Mouse (Mus musculus) ES-CJ7 (cell line): ENCODE results near the gene Carf.
A peak's percentile ranks its signal among the peaks of the same experiment; 100 is the strongest.
"Not testable (repeated sequence)": the region's sequence is repeated elsewhere in the genome, so short reads cannot be mapped to it uniquely, and the experiment has no call there.

Source experiments
- DNase-seq: peaks from one replicate; pipeline ENCODE4 v3.0.0; 2011; ENCODE audit warnings: low read depth, low spot score

Carf gene

DNA sequence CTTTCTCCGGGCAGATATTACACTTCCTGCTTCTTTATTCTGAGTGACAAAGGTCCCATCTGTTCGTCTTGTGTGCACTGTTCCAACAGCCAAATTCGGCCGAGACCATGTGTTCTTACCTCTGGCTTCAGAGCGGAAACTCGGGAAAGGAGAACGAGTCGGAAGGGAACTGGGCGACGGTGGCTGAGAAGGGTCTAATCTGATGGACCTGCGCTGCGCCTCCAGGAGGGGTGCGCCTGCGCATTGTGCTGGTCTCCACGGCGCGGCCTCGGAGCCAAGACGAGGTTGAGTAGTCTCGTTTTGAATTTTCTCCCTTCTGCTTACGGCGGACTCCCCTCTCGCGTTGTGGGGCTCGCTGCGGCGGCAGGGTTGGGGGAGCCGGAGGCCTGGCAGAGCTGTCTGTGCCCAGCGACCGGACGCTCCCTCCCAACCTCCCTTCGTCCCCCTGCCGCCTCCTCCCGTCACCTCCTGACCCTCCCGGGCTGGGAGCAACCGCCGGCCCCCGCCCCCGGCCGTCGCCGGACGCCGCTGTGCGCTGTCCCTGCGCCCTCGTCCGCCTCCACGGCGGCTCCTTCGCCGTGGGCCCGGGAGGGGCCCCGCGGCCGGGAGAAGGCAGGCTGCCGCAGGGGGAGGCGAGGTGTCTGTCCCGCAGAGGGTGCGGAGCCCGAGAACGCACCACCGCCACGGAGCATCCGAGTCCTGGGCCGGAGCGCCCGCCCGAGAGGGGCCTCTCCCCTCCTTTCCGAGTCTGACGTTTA is at the start of gene Carf, which contains the start of gene Wdr12:
Carf (plus strand) TSS at position 224 of the 758 bp plus-strand sequence.
Wdr12 (minus strand) TSS at position 622 of the 758 bp plus-strand sequence.
- DNase-seq: peak; percentile 99

DNA sequence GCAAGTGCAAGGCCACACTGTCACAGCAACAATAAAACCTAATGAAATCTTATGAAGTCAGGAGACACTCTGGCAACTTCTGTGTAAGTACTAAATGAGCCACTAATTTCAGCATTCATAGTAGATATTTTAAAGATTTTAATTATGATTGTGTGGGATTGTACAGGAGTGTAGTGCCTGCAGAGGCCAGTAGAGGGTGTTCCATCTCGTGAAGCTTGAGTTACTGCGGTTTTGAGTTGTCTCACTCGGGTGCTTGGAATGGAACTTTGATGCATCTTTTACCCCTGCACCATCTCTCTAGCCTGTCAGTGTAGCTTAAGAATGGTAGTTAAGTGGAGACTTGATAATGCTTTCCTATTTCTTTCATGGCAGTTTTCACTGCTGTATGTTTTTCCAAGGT is 43.4 kb upstream of the Carf start:
- peak; percentile 42 for DNase-seq

DNA sequence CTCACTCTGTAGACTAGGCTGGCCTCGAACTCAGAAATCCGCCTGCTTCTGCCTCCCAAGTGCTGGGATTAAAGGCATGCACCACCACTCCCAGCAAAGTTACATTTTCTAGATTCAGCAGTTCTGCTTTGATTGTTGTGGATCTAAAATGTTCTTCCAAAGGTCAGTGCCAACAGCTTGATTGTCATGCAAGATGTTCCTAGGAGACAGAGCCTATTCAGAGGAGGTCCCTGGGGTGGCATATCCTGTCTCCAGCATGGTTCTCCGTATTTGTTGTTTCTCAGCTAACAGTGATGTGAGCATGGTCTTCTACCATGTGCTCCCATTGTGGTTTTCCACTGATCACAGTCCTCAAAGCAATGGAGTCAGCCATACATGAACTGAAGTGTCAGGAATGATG is 41.7 kb upstream of the Carf start:
- peak; percentile 78 for DNase-seq

DNA sequence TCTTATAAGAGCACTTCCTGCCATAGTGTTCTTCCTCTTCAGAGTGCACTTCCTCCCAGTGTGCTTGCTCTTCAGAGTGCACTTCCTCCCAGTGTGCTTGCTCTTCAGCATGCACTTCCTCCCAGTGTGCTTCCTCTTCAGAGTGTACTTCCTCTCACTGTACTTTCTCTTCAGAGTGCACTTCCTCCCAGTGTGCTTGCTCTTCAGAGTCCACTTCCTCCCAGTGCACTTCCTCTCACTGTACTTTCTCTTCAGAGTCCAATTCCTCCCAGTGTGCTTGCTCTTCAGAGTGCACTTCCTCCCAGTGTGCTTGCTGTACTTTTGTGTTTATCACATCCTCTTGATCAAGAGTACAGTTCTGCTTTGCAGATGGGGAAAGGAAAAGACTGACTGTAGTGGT is 27.3 kb upstream of the Carf start:
- DNase-seq: not testable (repeated sequence)

DNA sequence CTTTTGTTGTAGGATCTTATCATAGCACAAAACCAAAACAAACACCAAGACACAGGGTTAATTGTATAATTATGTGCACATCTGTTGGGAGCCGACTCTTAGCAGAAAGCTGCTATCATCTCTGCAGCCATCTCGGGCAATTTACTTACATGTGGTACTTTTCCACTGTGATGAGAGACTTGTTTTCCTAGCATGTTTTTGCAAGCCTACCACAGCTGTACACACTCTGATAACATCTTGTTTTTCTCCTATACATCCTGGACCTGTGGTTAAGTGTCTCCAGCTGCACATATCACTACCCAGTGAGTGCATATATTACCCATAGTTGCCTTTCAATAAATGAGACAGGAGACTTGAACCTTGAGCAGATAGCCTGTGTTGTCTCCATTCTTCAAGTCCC is 23.1 kb upstream of the Carf start:
- DNase-seq: no peak

DNA sequence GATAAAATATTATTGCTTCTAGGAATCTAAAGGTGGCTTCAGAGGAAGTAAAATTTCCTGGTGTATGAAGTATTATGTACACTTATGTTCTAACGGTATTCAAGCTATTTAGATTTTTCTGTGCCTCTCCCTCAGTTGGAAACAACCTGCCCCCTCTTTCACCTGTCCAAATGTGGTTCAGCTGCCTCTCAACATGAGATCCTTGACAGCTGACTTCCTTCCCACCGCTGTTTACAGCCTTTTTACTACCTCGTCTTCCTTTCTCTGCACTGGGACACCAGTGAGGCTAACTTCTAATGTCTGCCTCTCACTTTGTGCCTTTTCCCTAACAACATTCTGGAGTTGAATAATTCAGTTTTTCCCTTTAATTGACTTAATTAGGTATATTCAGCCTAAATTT is 22.5 kb upstream of the Carf start:
- DNase-seq: no peak

DNA sequence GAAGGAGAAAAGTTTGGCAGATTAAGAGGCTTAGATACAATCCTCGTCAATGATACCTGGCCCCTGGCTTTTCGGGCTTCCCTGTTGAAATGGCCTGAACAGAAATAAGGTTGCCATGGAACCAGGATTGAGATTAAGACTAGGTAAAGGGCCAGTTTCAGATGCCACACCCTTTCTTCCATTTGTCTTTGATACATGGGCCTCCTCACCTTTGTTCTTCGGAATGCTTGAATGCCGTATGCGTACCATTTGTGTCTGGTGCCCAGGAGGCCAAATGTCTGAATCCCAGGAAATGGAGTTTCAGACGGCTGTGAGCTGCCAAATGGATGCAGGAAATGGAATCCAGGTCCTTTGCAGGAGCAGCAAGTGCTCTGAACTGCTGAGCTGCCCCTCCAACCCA is 21.6 kb upstream of the Carf start:
- peak; percentile 72 for DNase-seq

DNA sequence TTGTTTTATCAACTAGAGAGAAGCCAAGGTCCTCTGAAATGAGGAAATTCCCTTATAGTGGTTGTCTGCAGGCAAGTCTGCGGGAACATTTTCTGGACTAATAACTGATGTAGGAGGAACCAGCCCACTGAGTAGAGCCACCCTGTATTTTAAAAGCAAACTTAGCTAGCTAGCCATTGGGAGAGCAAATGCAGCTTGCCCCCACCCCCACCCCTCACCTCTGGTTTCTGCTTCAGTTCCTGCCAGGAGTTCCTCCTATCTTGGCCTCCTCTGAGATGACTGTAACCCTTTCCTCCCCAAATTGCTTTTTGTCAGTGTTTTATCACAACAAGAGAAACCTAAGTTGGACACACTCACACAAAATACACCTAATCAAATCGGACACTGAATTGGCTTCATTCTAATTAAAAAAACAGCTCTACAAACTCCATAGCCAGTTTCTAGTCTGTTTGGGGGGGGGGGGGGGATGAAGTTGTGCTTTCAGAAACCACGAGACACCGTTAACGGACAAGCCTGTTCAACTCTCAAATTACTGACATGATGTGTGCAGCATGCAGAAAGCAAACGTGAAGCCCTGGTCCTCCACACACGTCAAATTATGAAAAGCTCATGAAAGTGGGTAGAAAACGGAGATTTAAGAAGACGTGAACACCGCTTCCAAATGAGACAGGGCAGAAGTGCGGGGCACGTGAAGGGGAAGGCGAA is 1.3 kb upstream of the Carf start:
- peak; percentile 58 for DNase-seq

DNA sequence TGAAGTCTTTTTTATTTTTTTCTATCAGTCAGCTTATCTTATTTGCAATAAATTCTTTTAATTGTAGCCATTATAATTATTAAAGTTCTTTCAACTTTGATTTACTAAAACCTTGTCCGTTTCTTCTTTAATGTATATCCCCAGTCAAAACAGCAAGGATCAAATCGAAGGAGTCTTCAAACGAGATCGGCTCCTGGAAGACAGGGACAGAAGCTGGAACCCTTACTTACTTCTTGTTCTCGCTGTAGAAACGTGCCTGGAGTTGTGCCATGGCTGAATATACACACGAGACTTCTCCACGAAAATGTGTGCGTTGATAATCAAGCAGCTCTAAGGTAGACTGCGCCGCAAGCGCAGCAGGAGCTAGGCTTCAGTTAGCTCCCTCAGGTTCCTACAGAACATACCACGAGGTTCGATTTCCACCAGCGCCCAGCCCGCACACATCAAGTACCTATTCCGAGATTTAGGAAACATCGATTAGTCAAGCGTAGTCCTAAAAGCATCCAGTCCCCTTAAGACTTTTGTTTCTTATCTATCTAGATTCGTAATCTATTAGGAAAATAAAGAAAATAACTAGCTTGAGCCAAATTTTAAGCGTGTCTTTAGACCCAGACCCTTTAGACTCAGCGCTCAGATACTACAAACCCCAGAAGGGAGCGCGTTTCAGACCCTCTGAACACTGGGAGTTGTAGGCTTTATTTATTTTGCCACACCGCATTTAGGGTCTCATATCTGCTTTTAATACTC is 597 bp upstream of the Carf start:
- peak; percentile 91 for DNase-seq

DNA sequence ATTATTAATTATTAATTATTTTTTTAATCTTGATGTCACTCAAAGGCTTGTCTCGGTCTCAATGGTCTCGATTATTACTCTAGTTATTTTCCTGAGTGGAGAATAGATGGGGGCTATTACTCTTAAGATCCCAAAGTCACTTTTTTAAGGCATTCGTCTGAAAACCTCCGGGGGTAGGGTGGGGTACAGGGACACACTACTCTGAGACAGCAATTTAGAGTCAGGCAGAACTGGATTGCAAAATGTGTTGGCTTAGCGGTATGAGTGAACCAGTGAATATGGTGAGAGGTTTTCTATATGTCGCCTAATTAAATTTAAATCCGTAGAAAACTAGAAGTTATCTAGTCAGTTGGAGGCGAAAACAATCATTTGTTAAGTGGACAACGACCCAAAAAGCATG is 792 bp downstream of the Carf start:
- DNase-seq: no peak

DNA sequence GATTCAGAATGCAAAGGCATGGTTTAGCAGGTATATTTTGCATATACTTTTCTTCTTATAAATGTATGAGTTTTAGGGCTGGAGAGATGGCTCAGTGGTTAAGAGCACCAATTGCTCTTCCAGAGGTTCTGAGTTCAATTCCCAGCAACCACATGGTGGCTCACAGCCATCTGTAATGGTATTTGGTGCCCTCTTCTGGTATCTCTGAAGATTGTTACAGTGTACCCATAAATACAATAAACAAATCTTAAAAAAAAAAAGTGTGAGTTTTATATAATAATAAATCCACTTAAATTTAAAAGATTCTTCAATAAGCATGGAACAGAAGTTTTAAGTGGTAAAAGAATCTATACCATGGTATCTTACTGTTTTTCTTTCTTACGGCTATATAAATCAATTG is 6.5 kb downstream of the Carf start:
- peak; percentile 29 for DNase-seq

DNA sequence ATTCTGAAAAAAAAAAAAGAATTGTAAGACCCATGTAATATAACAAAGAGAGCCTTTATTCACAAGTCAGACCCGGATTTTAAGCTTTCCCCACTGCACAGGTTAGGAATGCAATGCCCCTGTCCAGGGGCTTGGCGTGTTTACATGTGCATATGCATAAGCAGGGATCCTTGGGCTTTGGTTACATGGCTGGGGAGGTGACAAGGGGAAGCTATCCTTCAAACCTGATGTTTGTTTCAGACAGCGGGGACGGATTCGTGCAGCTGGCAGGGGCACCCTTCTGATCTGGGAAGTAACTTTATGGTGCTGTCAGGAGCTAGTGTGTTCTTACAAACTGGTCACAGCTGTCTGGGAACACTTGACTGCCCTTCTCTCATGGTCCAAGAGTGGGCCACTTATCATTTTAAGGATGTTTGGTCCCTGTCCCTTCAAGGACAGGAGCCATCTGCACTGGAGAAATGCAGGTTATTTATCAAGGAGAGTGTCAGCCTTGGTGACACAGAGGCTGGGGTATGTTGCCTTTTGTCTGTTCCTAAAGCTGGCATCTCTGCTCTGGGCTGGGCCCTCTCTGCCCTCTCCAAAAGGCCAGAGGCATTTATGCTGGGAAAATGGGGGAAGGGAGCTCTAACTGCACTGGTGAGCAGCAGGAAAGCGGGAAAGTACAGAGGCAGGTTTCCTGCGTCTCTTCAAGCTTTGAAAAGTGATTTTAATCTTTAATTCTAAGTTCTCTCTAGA is 19.8 kb downstream of the Carf start:
- DNase-seq: no peak

DNA sequence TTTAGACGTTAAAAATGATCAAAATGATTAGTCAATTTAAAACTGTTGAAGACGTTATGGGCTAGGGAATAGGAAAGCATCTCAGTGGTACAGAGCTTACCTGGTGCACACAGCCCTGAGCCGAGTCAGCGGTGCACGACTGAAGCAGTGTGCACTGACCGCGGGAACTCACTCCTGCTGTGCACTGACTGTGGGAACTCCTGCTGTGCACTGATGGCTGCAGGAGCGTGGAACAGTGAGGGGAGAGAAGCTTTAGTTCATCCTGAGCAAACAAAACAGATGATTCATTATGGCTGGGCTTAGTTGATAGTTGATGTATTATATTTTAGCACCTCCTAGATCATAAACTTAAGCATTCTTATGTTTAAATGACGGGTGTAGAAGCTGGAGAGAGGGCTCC is 39.3 kb downstream of the Carf start:
- peak; percentile 55 for DNase-seq

DNA sequence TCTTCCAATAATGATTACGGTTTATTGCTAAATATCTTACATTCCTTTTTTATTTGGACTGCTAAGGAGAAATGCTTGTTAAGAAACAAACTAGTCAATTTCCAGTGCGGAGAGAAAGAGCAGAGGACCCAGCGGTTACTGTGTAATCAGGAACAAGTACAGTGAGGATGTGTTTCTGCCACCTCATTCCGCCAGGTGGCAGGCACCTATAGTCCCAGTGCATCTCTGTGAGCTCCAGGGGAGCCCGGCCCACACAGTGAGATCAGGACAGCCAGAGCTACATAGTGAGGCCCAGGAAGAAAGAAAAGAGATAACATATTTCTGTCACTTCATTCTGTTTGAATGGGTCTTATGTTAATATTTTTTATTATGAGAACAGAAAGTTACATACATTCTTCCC is 54.7 kb downstream of the Carf start:
- peak; percentile 75 for DNase-seq

DNA sequence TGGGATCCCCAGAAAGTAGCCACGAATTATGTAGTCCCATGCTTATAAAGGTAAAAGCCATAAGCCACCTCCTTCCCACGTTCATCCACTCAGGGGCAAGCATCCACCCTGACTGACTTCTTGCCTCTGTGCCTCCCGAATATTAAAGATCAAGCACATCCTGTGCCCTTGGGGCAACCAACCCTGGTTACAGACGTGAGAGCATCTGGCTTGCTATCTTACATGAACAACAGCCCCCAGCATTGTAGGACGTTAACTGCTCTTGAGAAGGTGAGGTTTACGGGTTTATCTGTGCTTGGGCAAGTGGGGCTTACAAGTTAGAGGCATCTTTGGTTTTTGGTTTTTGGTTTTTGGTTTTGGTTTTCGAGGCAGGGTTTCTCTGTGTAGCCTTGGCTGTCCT is 58.6 kb downstream of the Carf start:
- no peak for DNase-seq

DNA sequence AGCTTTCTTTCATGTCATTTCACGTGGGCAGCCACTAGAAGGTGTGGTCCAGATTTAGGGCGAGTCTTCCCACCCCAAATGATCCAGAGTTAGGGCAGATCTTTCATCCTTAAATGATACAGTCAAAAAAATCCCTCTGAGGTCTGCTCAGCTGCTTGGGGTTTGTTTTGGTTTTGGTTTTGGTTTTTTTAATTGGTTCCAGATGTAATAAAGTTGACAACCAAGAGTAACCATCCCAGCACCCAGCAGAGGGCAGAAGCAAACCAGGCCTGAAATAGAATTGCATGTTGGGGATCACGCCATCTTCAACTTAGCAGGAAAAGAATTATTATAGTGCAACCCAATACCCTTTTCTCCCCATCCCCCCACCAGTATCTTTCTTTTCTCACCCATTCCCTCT is 60.4 kb downstream of the Carf start:
- no peak for DNase-seq

DNA sequence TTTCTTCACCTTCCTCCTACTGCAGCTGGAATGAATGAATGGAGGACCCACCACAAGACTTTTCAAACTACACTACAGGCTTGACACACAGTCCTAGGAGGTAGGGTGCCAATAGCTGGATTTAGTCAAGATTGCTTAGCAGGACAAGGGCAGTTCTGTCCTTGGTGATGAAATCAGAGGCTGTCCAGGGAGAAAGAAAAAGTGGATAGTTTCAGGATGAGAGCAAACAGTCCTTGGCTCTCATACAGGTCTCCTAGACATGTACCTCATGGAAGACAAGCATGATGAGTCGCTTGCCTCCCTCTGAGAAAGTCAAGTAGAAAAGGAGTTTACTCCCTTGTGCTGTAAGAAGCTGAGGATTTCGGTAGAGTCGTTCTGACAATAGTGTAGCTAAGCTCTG is 65.6 kb downstream of the Carf start:
- DNase-seq: no peak

DNA sequence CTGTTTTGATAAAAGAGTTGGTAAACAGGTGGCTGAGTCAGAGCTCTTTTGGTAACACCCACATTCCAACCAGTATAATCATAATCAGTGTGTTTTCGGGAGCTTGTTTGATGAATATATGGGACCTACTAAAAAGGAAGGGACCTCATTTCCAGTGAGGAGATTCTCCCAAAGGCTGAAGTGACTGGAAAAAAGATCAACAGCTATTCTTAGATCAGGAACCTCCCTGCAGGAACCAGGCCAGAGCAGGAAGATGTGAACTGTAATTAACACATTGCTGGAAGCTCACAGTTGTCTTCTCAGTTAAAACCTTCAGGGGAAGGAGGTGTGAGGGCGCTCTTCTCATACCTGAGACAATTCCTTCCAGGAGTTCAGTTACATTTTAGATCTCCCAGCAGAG is 71.6 kb downstream of the Carf start:
- no peak for DNase-seq

DNA sequence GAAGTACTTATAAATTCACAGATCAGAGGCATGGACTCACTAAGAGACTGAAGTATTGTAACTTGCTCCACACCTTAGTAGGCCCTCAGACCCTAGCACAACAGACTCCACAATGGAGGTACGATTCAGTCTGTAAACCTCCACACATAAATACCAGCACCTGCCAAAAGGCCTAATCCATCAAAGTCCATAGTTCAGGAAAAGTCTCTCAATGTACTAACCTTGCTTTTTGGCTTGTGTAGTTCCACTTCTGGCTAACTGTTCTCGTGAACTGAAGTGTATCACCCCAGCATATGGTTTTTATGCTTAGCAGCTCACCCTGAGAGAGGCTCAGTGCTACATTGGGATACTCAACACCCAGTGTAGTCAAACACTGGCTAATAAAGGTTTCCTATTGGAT is 72.2 kb downstream of the Carf start:
- DNase-seq: no peak

DNA sequence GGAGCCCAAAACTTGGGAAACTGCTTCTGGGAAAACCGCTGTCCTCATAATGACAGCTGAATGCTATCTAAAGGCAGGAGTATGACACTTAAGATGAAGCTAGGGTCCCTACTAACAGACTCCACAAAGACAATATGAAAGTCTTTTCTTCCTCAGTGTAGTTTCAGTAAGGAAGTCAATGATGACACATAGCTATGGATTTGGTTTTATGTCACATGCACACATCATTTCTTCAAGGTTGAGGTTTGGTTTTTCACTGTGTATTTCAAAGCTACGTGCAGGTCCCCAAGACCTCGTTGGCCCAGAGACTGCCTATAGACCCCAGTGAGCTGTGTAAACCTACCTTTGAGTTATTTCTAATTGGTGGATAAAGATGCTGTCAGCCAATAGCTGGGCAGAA is 75.1 kb downstream of the Carf start:
- DNase-seq: no peak

DNA sequence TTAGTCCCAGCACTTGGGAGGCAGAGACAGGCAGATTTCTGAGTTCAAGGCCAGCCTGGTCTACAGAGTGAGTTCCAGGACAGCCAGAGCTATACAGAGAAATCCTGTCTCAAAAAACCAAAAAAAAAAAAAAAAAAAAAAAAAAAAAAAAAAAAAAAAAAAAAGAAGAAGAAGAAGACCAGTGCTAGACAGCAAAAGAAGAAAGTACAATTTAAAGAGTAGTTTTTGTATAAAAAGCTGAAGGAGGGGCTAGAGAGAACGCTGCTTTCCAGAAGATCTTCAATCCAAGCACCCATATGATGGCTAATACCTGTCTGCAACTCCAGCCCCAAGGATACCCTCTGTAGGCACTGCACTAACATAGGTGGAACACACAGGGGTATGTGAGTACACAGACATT is 79.8 kb downstream of the Carf start:
- DNase-seq: not testable (repeated sequence)

DNA sequence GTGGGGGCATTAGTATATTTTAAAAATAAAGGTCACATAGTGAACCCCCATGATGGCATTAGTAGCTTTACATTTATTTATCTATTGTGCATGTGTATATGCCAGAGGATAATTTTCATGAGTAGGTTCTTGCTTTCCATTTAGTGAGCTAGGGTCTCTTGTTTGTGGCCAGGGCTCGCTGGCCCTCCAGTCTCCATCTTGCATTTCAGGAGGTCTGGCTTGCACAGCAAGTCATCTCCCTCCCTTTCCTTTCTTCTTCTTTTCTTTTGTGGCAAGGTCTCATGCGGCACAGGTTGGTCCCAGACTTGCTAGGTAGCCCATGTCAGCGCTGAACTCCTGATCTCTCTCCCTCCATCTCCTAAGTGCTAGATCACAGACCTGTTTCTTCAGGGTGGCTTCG is 81.3 kb downstream of the Carf start:
- peak; percentile 24 for DNase-seq
